Mouse (Mus musculus): ENCODE measurements around the gene Bak1.

DNA sequence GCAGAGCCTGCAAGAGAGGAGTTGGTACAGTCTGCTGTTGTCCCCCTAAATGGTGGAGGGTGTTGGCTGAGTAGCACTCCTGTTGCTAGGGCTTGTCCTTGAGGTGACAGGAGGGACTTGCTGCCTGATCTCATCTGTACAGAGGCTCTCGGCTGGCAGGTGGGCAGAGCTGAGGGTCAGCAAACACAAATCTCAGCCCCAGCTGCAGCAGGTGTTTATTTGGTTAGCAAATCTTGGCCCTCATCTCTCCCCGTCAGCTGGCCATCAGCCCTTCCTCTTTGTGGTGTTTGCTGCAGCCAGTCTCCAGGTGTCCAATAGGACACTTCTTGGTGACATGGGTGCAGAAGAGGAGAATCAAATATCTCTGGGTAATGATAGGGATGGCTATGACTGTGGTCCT, 35.4 kb upstream of the Bak1 start:
- TF ChIP-seq CTCF (IDR thresholded peaks at IDR 0.05; ENCODE audit: extremely low read depth, insufficient read depth, insufficient read length, insufficient replicate concordance) (no peak), POLR2A (IDR thresholded peaks at IDR 0.05; ENCODE audit: low read depth, low read length) (no peak)
